Mouse (Mus musculus) bone marrow macrophage, adult 2 months (primary cell): Measurements from ENCODE around the gene Cmip.

Source experiments
- CTCF ChIP-seq: IDR thresholded peaks from 2 replicates; pipeline ENCODE4 v1.5.1; 2012; ENCODE audit warnings: low read depth, mild to moderate bottlenecking, low read length, moderate library complexity
- POLR2A ChIP-seq: IDR thresholded peaks from 2 replicates; pipeline ENCODE4 v1.6.1; 2012; ENCODE audit warnings: mild to moderate bottlenecking, low read depth, low read length, borderline replicate concordance

DNA sequence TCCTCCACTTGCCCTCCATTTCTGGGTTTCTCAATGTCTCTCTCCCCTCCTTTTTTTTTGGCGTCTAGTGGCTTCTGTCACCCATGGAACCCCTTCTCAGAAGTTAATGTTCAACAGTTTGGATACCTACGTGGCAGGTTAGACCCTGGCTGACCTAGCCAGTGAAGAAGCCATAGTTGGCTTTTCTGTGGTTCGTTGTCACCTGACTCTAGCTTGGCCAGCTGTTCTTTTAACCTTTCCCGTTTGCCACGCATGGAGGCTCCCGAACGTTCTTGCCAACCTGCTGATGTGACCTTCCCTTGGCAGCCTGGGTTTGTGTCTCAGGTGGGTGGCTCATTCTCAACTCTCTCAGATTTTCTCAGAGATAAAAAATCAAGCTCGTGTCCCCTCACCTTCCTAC, 60.6 kb downstream of the Cmip start:
- TF ChIP-seq CTCF (no peak), POLR2A (no peak)
